Mouse (Mus musculus) hindbrain, embryonic 13.5 days (tissue): ENCODE data around the gene Gclc. TPM values are rescaled to one million over a fixed set of nuclear protein-coding genes. Genes with fewer than 3 reads are reported as not detected.

Experiments
- ATAC-seq: fragments of 200-750 bp; cut with Nextera tagmentation; 2 replicates; pipeline ENCODE4 v1.8.0; 2017; ENCODE audit warnings: moderate TSS enrichment; ENCODE audit not compliant: low FRiP score
- H3K27ac ChIP-seq: fragments of 300-500 bp; sonication (generic); 2 replicates; pipeline ENCODE4 v1.5.1; 2015; ENCODE audit warnings: inconsistent platforms, mild to moderate bottlenecking, moderate library complexity
- H3K27me3 ChIP-seq: fragments of 300-500 bp; sonication (generic); 2 replicates; pipeline ENCODE4 v1.6.1; 2015; ENCODE audit warnings: mild to moderate bottlenecking, inconsistent platforms
- H3K36me3 ChIP-seq: fragments of 300-500 bp; sonication (generic); 2 replicates; pipeline ENCODE4 v1.6.1; 2015; ENCODE audit warnings: mild to moderate bottlenecking, inconsistent platforms
- H3K4me1 ChIP-seq: fragments of 300-500 bp; sonication (generic); replicated peaks from 2 replicates; pipeline ENCODE4 v1.6.1; 2015; ENCODE audit warnings: inconsistent platforms
- H3K4me2 ChIP-seq: fragments of 300-500 bp; sonication (generic); 2 replicates; pipeline ENCODE4 v1.6.1; 2015; ENCODE audit warnings: inconsistent platforms, mild to moderate bottlenecking, moderate library complexity
- H3K4me3 ChIP-seq: fragments of 300-500 bp; sonication (generic); 2 replicates; pipeline ENCODE4 v1.5.1; 2015; ENCODE audit warnings: mild to moderate bottlenecking, inconsistent platforms
- H3K9ac ChIP-seq: fragments of 300-500 bp; sonication (generic); 2 replicates; pipeline ENCODE4 v1.6.1; 2015; ENCODE audit warnings: mild to moderate bottlenecking, inconsistent platforms
- H3K9me3 ChIP-seq: fragments of 300-500 bp; sonication (generic); 2 replicates; pipeline ENCODE4 v1.6.1; 2016; ENCODE audit warnings: inconsistent platforms
- WGBS: fragments of 180-500 bp; shearing (Covaris S2); methylation state at CpG from one replicate; pipeline ENCODE4 v1.1.7; 2015; 5-methylcytosine and 5-hydroxymethylcytosine counted together
- polyA plus RNA-seq: library from polyadenylated mRNA; unstranded; fragments of >200 nt; fragmentation: Nextera tagmentation; extraction: Ambion mirVana; gene quantifications from 2 replicates; pipeline ENCODE4 v1.2.1, GENCODE M21; 2015

Gclc gene
- 15.9 and 16.4 TPM in 2 replicates for polyA plus RNA-seq

- H3K9ac ChIP-seq: peak within 1 kb of the TSS; percentile 85
- 0 out of 2 replicates have a peak, but pooled peaks cover 3% of the 10 kb centered on the region for H3K27me3 ChIP-seq
- 7% methylated on average over 54 of the region's 54 CpGs for WGBS
- peaks cover 31% of the 10 kb centered on the region for H3K4me1 ChIP-seq
- H3K9me3 ChIP-seq: no peaks in the 10 kb centered on the region
- peak; percentile 85 for ATAC-seq
- peak within 1 kb of the TSS; percentile 92 for H3K27ac ChIP-seq
- H3K4me3 ChIP-seq: peak within 1 kb of the TSS; percentile 85
- H3K4me2 ChIP-seq: peak within 1 kb of the TSS; percentile 74
- H3K36me3 ChIP-seq: no peaks in the 10 kb centered on the region
Measured at GRCm38 (mm10) chr9:77753853-77754727, at the start of gene Gclc. TSS of gene Gclc (plus strand) at chr9:77754535.

DNA sequence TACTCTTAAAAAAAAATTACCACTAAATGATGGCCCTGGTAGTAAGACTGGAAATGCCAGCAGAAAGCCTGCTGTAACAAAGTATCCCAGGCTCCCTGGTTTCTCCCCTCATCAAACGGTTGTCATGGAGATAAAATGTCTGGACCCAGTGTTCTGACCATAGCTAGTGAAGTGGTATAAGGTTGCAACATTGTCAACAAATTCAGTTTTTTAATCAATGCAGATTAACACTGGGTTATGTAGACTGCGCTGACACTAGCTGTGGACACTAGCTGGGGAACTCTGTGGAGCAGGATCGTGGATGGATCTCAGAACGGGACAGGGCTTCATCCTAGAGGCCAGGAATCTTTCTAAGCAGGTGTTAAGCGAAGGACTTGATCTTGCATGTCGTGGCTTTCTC lies 47.8 kb upstream of the Gclc start:
- Histone ChIP-seq H3K4me2 (no peak overlapping the region), H3K4me3 (no peak overlapping the region), H3K9ac (no peak overlapping the region), H3K36me3 (no peaks in the 10 kb centered on the region), H3K4me1 (no peaks in the 10 kb centered on the region), H3K9me3 (no peaks in the 10 kb centered on the region), H3K27me3 (no peaks in the 10 kb centered on the region), H3K27ac (no peak overlapping the region)
- no peak for ATAC-seq
- 89% methylated on average over 6 of the region's 6 CpGs for WGBS

GRCm38 (mm10) chr9:77707433-77708139 lies 46.7 kb upstream of the Gclc start:
- Histone ChIP-seq H3K36me3 (no peaks in the 10 kb centered on the region), H3K27me3 (no peaks in the 10 kb centered on the region), H3K27ac (no peak overlapping the region), H3K4me3 (no peak overlapping the region), H3K4me2 (no peak overlapping the region), H3K4me1 (no peaks in the 10 kb centered on the region), H3K9me3 (no peaks in the 10 kb centered on the region), H3K9ac (no peak overlapping the region)
- 86% methylated on average over 9 of the region's 9 CpGs for WGBS
- no peak for ATAC-seq

- no peaks in the 10 kb centered on the region for H3K9me3 ChIP-seq
- H3K27me3 ChIP-seq: no peaks in the 10 kb centered on the region
Measured at GRCm38 (mm10) chr9:77708950-77709349, 45.4 kb upstream of the Gclc start.

GRCm38 (mm10) chr9:77711021-77711569 lies 43.2 kb upstream of the Gclc start:
- Histone ChIP-seq H3K4me3 (no peak overlapping the region), H3K9ac (no peak overlapping the region), H3K36me3 (no peaks in the 10 kb centered on the region), H3K4me2 (no peak overlapping the region), H3K4me1 (no peaks in the 10 kb centered on the region), H3K27ac (no peak overlapping the region), H3K9me3 (no peaks in the 10 kb centered on the region), H3K27me3 (no peaks in the 10 kb centered on the region)
- 87% methylated on average over 5 of the region's 5 CpGs for WGBS
- ATAC-seq: no peak

More at GRCm38 (mm10) chr9:77708950-77709349, 45.4 kb upstream of the Gclc start:
- Histone ChIP-seq H3K36me3 (no peaks in the 10 kb centered on the region), H3K4me2 (no peak overlapping the region), H3K4me3 (no peak overlapping the region), H3K27ac (no peak overlapping the region), H3K4me1 (no peaks in the 10 kb centered on the region), H3K9ac (no peak overlapping the region)
- 72% methylated on average over 5 of the region's 5 CpGs for WGBS
- no peak for ATAC-seq

GRCm38 (mm10) chr9:77712816-77713215 lies 41.5 kb upstream of the Gclc start:
- Histone ChIP-seq H3K27me3 (no peaks in the 10 kb centered on the region), H3K9me3 (no peaks in the 10 kb centered on the region), H3K27ac (no peak overlapping the region), H3K36me3 (no peaks in the 10 kb centered on the region), H3K4me1 (no peaks in the 10 kb centered on the region), H3K9ac (no peak overlapping the region), H3K4me3 (no peak overlapping the region), H3K4me2 (no peak overlapping the region)
- WGBS: 74% methylated on average over 3 of the region's 3 CpGs
- no peak for ATAC-seq

DNA sequence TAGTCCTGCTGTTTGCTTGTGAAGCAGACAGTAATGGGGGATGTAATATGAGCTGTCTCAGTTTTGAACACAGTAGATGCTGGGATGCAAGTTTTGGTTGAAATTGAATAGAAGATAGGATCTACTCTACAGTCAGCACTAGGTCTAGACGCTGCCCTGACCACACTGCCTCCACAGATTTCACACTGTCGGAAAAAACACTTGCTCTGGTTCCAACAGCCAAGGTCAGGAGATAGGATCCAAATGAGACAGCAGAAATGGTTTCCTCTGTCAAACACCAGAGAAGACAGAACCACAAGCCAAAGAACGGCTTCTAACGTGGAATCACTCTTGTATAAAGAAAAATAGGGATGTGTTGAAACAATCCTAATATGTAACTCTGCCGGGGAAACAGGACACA lies 41.0 kb upstream of the Gclc start:
- Histone ChIP-seq H3K27ac (no peak overlapping the region), H3K9me3 (no peaks in the 10 kb centered on the region), H3K4me1 (no peaks in the 10 kb centered on the region), H3K27me3 (no peaks in the 10 kb centered on the region), H3K4me3 (no peak overlapping the region), H3K36me3 (no peaks in the 10 kb centered on the region), H3K9ac (no peak overlapping the region), H3K4me2 (no peak overlapping the region)
- 89% methylated on average over 5 of the region's 5 CpGs for WGBS
- no peak for ATAC-seq

DNA sequence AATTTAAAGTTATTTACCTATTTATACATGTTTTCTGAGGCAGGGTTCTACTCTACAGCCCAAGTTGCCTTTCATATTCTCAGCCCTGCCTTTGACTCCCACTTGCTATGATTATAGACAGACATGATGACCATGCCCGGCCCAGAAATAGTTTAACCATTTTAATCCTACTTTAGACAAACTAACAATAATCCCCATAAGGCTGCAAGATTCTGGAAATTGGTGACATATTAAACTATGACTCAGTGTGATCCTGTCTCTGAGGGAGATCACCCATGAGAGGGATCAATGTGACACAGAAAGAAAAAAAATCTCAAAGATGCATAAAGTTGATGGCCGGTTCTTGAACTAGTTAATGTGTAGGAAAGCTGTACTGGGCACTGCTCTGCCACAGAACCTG lies 39.1 kb upstream of the Gclc start:
- 95% methylated on average over 2 of the region's 2 CpGs for WGBS

GRCm38 (mm10) chr9:77716009-77716408 lies 38.3 kb upstream of the Gclc start:
- H3K27me3 ChIP-seq: no peaks in the 10 kb centered on the region
- 95% methylated on average over 1 of the region's 1 CpGs for WGBS
- no peaks in the 10 kb centered on the region for H3K36me3 ChIP-seq
- ATAC-seq: no peak
- no peaks in the 10 kb centered on the region for H3K9me3 ChIP-seq
- H3K4me1 ChIP-seq: no peaks in the 10 kb centered on the region
- H3K27ac ChIP-seq: no peak overlapping the region
- H3K9ac ChIP-seq: no peak overlapping the region
- H3K4me3 ChIP-seq: no peak overlapping the region
- no peak overlapping the region for H3K4me2 ChIP-seq

More for the DNA sequence above, 39.1 kb upstream of the Gclc start:
- Histone ChIP-seq H3K27me3 (no peaks in the 10 kb centered on the region), H3K4me2 (no peak overlapping the region), H3K27ac (no peak overlapping the region), H3K9ac (no peak overlapping the region), H3K36me3 (no peaks in the 10 kb centered on the region), H3K4me3 (no peak overlapping the region), H3K9me3 (no peaks in the 10 kb centered on the region), H3K4me1 (no peaks in the 10 kb centered on the region)
- ATAC-seq: no peak

DNA sequence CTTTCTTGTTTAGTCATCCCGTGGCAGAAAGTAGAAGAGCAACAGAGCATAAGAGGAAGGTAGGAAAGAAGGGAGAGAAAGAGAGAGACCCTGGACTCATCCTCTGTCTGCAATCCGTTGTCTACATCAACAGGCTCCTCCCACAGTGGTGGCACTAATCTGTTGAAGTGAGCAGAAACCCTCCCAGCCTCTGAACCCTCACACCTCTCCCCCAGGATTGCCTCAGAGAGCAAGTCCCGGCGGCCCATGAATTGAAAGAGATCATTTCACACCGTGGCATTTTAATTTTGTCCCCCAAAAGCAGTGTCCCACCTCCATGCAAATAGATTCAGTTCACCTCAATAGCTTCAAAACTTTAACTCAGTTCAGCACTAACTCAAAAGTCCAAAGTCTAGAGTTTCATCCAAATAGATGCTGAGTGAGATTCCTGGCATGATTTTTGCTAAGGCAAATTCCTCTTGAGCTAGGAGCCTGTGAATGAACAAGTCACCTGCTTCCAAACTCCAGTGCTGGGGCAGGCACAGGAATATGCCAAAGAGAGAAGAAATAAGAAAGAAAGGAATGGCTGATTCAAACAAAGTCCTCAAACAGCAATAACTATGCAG lies 36.4 kb upstream of the Gclc start:
- no peak overlapping the region for H3K4me3 ChIP-seq
- no peak overlapping the region for H3K9ac ChIP-seq
- H3K27me3 ChIP-seq: no peaks in the 10 kb centered on the region
- WGBS: 71% methylated on average over 5 of the region's 5 CpGs
- H3K36me3 ChIP-seq: no peaks in the 10 kb centered on the region
- ATAC-seq: no peak
- H3K4me2 ChIP-seq: no peak overlapping the region
- H3K9me3 ChIP-seq: no peaks in the 10 kb centered on the region
- no peak overlapping the region for H3K27ac ChIP-seq
- no peaks in the 10 kb centered on the region for H3K4me1 ChIP-seq

GRCm38 (mm10) chr9:77718816-77719411 lies 35.4 kb upstream of the Gclc start:
- Histone ChIP-seq H3K4me3 (no peak overlapping the region), H3K27ac (no peak overlapping the region), H3K9me3 (no peaks in the 10 kb centered on the region), H3K4me1 (no peaks in the 10 kb centered on the region), H3K4me2 (no peak overlapping the region), H3K36me3 (no peaks in the 10 kb centered on the region), H3K9ac (no peak overlapping the region), H3K27me3 (no peaks in the 10 kb centered on the region)
- WGBS: 80% methylated on average over 8 of the region's 8 CpGs
- ATAC-seq: no peak

GRCm38 (mm10) chr9:77719675-77720074 lies 34.7 kb upstream of the Gclc start:
- Histone ChIP-seq H3K36me3 (no peaks in the 10 kb centered on the region), H3K9me3 (no peaks in the 10 kb centered on the region), H3K9ac (no peak overlapping the region), H3K4me2 (no peak overlapping the region), H3K4me3 (no peak overlapping the region), H3K4me1 (no peaks in the 10 kb centered on the region), H3K27ac (no peak overlapping the region), H3K27me3 (no peaks in the 10 kb centered on the region)
- 97% methylated on average over 1 of the region's 1 CpGs for WGBS
- no peak for ATAC-seq
